Mouse (Mus musculus) telencephalon, adult 2 months (tissue): ENCODE data around the gene Csf2rb.
"Not testable (repeated sequence)": the region's sequence is repeated elsewhere in the genome, so short reads cannot be mapped to it uniquely, and the experiment has no call there.

Experiments used
- DNase-seq: peaks from one replicate; pipeline ENCODE4 v3.0.0-alpha.2; 2011; ENCODE audit warnings: low read depth, low spot score

The Csf2rb gene

DNA sequence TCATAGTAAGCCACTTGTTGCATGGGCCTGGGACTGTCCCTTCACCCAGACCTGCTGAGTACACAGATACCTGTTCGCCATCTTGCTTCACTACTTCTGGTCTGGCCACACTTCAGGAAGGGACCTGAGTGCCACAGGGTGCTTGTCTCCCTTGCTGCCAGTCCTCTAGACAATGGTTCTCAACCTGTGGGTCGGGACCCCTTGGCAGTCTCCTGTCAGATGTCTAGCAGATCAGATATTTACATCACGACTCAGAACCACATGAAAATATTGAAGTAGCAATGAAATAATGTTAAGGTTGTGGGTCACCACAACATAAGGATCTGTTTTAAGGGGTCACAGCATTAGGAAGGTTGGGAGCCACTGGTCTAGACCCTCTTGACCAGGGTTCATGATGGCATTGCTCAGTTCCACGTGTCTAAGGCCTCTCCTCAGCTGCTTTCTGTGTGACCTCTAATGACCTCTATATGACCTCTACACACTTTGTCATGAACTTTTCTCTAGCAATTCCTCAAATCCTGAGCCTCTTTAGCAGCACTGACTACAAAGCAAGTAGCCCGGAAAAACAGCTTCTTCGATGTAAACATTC is 2.3 kb downstream of the Csf2rb start:
- DNase-seq = not testable (repeated sequence)

DNA sequence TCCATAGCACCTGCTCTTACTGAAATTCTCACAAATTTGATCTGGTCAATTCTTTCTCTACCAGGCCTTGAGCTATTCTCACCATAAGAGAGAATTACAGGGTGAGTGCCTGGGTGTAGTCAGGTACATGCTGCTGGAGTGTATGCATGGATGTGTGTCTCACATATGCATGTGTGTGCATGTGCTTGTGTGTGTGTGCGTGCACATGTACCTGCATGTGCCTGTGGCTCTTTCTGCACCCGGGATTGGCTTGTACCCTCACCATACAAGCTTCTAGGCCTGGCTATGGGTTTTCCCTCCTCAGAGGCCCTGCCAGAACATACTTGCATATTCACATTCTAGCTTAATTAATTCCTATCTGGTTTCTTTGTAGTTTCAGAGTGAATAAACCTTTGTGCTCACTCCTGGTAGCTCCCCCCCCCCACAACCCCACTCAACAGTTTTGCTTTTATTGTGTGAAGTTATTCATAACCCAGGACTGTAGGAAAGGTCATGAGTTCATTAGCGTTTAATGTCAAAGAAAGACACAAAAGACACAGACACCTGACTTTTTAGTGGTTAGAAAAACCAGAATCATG is 3.1 kb downstream of the Csf2rb start:
- DNase-seq = no peak

DNA sequence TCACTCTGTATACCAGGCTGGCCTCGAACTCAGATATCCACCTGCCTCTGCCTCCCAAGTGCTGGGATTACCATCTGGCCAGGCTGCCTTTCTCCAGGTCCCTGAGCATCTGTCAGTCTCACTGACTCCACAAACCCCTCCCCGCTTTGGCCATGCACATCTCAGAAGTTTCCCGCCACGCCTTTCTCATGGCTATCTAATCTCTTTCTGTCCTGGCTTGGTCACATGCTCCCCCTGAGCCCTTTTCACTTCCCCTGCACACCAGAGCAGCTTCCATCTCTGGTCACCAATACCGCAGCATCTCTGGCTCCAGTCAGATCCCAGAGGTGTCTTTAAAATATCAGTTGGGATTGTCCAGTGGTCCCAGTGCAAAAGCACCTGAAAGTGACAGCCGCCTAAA is 4.4 kb downstream of the Csf2rb start:
- not testable (repeated sequence) for DNase-seq

DNA sequence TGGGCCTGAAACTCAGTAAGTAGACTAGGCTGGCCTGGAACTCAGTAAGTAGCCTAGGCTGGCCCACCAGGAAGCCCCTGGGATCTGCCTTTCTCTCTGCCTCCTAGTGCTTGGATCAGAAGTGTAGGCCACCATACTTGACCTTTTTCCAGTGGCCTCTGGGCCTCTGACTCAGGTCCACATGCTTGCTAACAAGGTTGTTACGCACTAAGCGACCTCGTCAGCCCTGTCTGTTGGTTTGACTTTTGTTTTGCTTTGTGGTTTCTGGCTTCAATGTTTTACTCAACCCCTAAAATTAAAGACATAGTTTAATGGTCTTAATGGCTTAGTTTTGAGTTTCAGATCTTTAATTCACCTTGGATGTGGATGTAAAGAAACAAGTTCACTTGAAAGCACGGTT is 5.2 kb downstream of the Csf2rb start:
- DNase-seq = no peak

DNA sequence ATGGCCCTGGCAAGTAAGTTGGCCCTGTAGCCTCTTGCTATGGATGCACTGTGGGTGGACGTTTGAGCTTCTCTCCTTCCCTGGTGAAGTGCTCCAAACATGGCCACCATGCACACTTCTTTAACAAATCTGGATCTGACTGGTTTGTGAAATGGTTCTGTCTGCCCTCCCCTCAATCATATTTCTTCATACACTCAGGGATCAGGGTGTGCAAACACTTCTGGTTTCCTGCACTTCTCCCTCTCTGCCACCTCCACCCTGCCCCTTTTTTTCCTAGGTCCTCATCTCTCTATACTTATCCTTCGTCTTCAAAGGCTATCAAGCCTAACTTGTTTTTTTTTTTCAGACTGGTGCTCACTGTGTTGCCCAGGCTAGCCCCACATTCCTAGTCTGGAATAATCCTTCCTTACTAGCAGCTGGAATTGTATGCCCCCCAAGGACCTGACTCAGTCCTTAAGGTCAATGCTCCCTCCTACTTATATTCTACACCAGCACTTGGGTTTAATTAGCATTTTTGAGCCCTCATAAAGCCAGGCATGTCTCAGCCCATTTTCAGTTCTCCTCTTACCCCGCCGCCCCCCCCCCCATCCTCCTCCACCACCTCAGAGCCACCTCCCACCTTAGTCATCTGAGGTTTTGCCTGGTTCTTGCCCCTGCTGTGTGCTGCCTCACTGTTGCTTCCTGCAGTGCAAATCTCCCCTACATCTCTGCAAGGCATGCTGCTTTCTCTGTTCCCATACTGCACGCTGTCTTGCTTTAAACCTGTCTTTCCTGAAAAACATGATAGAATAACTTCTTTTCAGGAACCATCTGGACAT is 6.2 kb downstream of the Csf2rb start:
- DNase-seq = no peak

DNA sequence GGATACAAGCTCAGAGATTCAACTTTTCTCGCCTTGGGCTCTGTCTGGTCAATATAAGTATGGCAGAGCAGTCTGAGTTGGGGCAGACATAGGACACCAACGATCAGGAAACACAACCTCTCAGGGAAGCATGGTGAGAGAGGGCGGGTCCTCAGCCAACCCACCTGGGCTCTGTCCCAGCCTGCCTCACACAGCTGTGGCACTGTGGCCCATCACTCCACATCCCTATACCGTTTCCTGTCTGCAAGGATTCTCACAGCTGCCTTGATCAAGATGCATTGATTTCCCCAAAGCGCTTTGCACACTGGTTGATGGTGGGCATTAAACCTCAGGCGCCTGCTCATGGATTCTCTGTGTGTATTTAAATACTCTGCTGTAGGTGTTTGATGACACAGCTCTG is 7.4 kb downstream of the Csf2rb start:
- no peak for DNase-seq

DNA sequence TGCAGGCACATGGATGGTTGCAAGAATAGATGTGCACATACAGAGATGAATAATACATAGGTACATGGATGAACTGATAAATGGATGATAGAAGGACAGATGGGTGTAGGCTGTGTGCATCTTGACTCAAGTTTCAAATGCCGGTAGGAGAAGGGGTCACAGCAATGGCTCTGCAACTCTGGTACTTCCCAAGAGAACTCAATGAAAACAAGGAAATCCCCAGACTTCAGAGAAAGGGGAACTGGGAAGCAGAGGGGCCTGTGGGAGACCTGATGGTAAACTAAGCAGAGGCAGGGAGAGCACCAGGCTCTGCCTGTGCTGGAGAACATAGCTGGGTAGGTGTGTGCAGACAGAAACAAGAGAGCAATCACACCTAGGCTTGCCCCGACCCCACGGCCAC is 8.8 kb downstream of the Csf2rb start:
- DNase-seq = no peak

DNA sequence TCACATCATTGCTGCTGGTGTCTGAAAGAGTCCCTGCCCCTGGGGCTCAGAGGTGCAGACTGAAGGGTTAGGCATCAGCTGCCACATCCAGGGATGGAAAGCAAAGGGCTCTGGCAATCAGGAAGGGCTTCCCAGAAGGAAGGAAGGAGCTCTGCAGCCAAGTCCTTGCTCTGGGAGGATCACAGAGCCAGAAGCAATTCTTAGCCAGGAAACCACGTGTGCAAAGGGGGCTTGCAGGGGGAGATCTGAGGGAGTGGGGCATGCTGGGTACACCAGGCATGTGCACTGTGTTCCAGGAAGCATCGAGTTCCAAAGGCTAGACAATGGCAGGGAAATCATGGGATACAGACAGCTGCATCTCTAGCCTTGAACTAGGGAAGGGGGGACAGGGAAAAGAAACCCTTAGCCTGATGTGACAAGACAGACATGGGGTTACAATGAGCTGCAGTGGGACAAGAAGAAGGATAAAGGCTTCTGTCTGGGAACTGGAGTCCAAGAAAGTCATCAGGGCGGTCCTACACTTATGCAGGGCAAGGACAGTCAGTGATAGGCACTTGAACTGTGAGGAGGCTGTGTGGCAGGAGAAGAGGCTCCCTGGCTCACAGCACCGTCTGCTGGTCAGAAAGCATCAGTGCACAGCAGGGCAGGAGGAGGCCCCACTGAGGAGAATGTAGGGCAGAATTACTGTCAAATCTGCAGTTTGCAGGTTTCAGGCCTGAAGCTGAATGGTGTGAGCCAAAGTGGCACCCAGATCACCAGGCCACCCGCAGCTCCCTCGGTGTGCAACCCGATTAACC is 14.3 kb downstream of the Csf2rb start:
- not testable (repeated sequence) for DNase-seq

DNA sequence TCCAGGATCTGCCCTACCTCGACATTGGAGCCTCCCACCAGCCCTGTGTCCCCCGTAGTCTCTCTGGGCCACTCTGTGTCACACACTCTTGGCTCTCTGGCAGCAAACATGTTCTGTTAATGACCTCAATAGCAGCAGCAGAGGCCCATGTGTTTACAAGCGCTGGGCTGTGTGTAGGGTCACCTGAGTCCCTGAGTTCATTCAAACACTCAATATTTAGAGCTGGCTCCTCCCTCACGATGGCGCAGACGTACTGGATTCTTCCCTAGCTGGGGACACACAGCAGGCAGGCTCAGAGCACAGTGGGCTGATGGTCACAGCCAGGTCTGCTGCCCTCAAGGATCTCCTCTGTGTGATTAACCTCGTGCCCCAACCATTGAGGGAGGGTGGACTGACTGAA is 15.4 kb downstream of the Csf2rb start:
- not testable (repeated sequence) for DNase-seq

DNA sequence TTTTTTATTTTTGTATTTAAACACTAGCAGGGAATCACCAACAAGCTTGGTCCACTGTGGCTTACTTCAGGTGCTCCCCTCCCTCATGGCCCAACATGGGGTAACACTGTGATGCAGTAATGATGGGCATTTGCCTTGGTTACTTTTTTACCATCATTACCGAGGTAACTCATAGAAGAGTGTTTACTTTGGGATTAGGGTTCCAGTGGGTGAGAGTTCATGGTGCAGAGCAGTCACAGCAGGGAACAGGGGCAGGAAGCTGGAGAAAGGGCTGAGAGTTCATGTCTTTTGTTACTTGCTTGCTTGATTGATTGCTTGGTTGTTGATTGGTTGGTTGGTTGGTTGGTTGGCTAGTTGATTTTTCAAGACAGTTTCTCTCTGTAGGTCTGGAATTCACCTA is 18.1 kb downstream of the Csf2rb start:
- no peak for DNase-seq

DNA sequence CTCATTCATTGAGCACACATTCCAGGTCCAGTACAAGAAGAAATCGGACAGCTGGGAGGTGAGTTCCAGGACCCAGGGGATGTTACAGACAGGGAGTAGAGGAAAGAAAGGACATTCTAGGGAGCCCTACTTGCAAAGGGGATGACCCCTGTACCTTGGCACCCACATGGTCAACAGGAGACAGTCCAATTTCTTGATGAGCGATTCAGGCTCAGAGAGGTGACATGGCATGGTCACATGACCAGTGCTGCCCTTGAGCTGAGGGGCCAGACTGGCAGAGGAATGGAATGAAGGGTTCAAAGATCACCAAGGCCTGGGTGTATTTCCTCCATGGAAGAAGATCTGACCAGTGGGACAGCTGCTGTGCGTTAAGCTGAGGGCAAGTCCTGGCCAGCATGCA is 19.0 kb downstream of the Csf2rb start:
- no peak for DNase-seq

DNA sequence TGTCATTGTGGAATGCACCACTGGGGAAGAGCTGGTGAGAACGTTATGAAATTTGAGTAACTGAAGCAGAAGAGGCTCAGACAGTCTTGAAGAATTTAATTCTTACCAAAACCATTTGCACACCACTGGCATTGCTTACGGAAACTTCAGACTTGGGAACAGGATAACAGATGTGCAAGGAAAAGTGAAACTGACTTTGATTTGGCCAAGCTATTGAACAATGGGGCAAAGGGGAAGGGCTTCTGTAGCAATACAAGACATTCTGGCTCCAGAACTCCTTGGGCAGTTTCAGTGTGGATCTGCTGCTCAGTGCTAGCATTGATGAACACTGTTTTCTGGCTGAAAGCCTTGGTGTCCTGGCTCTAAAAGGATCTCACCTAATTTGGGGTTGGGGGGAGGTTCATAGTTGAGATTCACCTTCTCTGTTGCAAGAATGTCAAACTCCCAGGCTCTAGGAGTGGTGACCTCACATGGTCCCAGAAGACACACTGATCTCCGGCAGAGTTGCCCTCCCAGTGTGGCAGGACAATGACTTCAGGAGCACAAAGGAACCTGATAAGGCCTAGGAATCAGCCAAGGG is 26.1 kb downstream of the Csf2rb start:
- no peak for DNase-seq

DNA sequence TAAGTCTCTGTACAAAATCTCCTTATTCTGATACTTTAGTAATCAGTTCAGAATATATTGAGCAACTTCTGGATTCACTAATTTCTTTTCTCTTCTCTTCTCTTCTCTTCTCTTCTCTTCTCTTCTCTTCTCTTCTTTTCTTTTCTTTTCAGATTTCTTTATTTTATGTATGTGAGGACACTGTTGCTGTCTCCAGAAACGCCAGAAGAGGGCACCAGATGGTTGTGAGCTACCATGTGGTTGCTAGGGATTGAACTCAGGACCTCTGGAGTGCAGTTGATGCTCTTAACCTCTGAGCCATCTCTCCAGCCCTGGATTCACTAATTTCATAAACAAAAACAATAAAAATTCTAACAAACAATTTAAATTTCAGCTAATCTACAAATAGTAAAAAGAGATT is 29.4 kb downstream of the Csf2rb start:
- no peak for DNase-seq

DNA sequence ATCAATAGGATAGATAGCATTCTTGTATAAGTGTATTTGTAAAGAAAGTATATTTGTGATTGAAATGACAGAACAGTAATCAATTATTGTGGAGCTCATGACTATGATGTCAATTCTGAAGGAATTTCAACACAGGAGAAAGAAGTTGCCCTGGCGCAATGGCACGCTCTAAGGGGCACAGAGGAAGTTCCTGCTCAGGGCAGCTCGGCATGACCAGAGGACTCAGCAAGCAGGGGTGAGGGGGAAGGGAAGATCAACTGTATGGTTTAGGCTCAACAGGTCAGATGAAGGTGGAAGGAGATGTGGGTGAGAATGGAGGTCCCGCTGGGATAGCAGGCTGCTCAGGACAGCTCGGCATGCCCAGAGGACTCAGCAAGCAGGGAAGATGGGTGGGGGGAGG is 30.0 kb downstream of the Csf2rb start:
- no peak for DNase-seq

DNA sequence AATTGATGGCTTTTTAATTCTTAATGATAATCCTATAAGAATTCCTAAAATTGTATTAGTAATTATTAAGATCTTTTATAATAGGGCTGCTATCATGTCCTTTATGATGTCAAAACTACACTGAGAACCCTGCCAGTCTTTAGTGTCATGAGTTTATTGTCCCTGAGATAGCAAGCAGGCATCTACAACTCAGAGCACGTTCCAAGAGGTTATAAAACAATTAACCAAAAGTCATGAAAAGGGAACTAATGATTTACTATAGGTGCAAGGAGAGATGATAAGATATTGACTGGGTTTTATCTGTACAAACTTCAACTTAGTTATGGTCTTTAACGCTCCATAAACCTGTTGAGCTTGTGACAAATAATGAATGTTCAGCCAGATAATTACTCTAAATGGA is 40.4 kb downstream of the Csf2rb start:
- no peak for DNase-seq

DNA sequence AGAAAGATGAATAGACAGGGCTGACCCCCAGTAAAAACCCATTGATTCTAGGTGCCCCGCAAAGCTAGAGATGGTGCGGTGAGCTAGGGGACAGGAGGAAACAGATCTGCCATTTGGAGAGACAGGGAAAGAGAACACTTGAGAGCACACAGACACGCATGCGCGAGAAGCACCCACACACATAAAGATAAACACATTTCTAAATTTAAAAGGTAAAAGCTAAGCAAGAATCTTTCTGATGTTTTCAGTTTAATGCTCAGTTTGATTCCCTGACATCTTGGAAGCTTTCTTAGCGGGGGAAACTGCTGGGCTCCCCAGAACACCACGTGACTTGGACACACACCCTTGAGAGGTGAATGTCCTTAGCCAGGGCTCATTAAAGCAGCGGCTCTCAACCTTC is 41.3 kb downstream of the Csf2rb start:
- DNase-seq = no peak

DNA sequence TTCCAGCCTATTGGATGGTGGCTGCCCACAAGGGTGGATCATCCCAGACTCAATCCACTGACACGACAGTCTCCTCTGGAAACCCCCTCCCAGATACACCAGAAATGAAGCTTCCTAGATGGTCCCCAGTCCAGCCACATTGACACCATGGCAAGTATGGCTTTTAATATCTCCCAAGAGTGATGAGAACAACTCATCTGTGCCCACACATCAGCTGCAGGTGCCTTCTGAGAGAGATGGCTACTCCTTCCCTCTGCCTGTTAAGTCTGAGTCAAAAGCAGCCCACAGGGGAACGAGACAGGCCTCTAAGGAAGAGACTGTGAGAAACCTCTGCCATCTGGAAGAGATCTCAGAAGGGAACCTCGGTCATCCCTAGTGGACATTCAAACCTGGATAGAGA is 42.3 kb downstream of the Csf2rb start:
- DNase-seq = no peak

DNA sequence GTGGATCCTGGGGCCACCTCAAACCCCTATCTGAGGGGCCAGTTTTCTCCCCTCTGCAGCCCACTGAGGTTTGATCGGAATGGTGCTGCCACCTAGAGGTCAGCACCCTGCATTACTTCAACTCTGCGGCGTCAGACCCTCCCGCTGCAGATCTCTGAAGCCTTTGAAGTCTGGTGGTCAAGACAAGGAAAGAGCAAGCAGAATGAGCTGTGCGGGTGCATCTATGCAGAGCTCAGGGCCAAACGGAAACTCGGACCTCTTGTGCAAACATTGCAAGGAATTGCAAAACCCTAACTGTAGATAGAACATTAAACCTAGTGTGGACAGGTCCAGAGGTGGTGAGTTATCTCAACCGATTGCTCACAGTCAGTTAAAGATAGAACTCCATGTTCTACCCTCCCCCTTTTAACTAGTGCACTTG is 43.4 kb downstream of the Csf2rb start:
- DNase-seq = no peak

DNA sequence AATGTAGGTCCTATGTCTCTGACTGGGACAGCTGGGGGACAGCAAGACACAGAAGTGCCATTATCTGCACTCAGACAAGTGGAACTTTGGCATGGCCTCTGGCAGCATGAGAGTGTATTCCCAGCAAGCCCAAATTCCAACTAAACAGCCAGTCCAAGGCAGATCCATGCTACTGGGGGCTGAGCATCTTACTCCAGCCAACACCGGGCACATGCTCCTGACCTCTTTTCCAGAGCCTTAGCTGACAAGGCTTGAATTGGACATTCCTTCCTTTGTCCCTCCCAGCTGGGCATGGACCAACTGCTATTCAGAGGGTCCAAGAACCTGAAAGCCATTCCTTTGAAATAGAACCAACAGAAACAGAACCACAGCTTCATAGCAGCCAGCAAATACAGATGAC is 44.1 kb downstream of the Csf2rb start:
- DNase-seq = no peak

DNA sequence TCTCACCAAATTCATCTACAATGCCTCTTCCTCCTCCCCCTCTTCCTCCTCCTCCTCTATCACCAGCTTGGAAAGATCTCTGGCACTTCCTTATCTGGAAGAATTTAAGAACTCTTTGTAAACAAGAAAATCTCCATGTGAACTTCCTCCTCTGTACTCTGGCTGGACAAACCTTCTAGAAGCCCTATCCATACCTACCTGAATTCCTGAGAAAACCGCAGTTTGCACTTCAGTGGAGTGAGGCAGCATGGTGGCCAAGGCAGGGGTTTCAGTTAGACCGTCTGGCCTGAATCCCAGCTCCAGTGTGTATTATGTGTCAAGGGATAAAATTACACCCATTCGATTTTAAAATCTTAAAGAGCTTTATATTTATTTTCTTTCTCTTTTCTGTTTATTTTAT is 47.2 kb downstream of the Csf2rb start:
- DNase-seq = no peak

DNA sequence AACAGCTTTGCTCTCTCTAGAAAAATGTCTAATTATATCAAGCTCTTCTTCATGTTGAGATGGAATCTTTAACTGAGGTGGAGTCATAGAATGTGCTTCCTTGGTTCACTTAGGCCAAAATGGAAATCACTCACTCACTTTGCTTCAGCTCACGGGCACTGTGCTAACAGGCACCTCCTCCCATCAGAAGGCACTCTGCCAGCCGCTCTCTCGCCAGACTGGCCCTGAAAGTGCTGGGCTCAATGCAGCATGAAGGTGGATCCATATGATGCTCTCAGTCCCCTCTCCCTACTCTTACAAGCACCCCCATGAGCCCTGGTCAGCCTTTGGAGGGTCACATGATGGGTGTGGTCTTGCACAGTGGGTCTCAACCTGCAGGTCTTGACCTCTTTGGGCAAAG is 48.7 kb downstream of the Csf2rb start:
- DNase-seq = no peak

DNA sequence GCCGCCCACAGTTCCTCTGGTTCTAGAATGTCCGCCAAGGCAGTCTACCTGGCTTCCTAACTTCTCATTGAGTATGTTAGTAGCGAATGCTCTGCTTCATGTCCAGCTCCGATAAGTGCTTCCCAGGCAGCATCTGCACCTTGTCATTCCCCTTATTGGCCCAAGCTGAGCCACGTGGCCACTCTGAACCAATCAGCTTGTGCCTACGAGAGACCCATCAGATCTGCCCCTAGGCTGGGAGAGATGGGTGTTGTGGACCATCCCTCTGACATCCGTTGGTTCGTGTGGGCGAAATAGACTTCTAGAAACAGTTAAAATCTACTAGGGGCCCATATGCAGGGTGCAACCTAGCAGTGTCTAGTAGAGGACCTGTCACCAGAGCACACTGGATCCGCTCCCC is 52.3 kb downstream of the Csf2rb start:
- no peak for DNase-seq
